Mouse (Mus musculus) ovary, postnatal 14 days (tissue): Measurements from ENCODE around the gene Gna14.

Experiments used
- DNase-seq: peaks from one replicate; pipeline ENCODE4 v3.0.0; 2022; ENCODE audit warnings: low spot score

Gna14 gene

GRCm38 (mm10) chr19:16514201-16514600 is 78.6 kb downstream of the Gna14 start:
- no peak for DNase-seq

GRCm38 (mm10) chr19:16518569-16518968 is 83.0 kb downstream of the Gna14 start:
- DNase-seq, result no peak

GRCm38 (mm10) chr19:16520608-16521007 is 85.0 kb downstream of the Gna14 start:
- DNase-seq, result no peak

GRCm38 (mm10) chr19:16526302-16526880 is 90.8 kb downstream of the Gna14 start:
- no peak for DNase-seq

GRCm38 (mm10) chr19:16527031-16527430 is 91.5 kb downstream of the Gna14 start:
- no peak for DNase-seq

GRCm38 (mm10) chr19:16528225-16528828 is 92.8 kb downstream of the Gna14 start:
- DNase-seq, result no peak

- no peak for DNase-seq
Measured at GRCm38 (mm10) chr19:16529293-16529920, 93.8 kb downstream of the Gna14 start.

- no peak for DNase-seq
Measured at GRCm38 (mm10) chr19:16529999-16530398, 94.4 kb downstream of the Gna14 start.

GRCm38 (mm10) chr19:16534311-16534710 is 98.7 kb downstream of the Gna14 start:
- DNase-seq, result no peak

GRCm38 (mm10) chr19:16538416-16538815 is 102.9 kb downstream of the Gna14 start:
- no peak for DNase-seq

GRCm38 (mm10) chr19:16543688-16544087 is 108.1 kb downstream of the Gna14 start:
- no peak for DNase-seq

- no peak for DNase-seq
Measured at GRCm38 (mm10) chr19:16556988-16557387, 121.4 kb downstream of the Gna14 start.

GRCm38 (mm10) chr19:16557971-16558370 is 122.4 kb downstream of the Gna14 start:
- DNase-seq, result no peak

- DNase-seq, result no peak
Measured at GRCm38 (mm10) chr19:16558570-16558969, 123.0 kb downstream of the Gna14 start.

GRCm38 (mm10) chr19:16559243-16559896 is 123.8 kb downstream of the Gna14 start:
- no peak for DNase-seq

- DNase-seq, result no peak
Measured at GRCm38 (mm10) chr19:16562676-16563075, 127.1 kb downstream of the Gna14 start.

- DNase-seq, result no peak
Measured at GRCm38 (mm10) chr19:16576790-16577189, 141.2 kb downstream of the Gna14 start.

- DNase-seq, result no peak
Measured at GRCm38 (mm10) chr19:16579656-16580260, 144.2 kb downstream of the Gna14 start.

- no peak for DNase-seq
Measured at GRCm38 (mm10) chr19:16580501-16580900, 144.9 kb downstream of the Gna14 start.

GRCm38 (mm10) chr19:16584546-16584945 is 149.0 kb downstream of the Gna14 start:
- DNase-seq, result no peak

- DNase-seq, result no peak
Measured at GRCm38 (mm10) chr19:16585379-16585778, 149.8 kb downstream of the Gna14 start.

GRCm38 (mm10) chr19:16593256-16593974 is 157.9 kb downstream of the Gna14 start:
- no peak for DNase-seq
